Mouse (Mus musculus): Measurements from ENCODE around the gene Ppp2r5c.

Ppp2r5c gene

DNA sequence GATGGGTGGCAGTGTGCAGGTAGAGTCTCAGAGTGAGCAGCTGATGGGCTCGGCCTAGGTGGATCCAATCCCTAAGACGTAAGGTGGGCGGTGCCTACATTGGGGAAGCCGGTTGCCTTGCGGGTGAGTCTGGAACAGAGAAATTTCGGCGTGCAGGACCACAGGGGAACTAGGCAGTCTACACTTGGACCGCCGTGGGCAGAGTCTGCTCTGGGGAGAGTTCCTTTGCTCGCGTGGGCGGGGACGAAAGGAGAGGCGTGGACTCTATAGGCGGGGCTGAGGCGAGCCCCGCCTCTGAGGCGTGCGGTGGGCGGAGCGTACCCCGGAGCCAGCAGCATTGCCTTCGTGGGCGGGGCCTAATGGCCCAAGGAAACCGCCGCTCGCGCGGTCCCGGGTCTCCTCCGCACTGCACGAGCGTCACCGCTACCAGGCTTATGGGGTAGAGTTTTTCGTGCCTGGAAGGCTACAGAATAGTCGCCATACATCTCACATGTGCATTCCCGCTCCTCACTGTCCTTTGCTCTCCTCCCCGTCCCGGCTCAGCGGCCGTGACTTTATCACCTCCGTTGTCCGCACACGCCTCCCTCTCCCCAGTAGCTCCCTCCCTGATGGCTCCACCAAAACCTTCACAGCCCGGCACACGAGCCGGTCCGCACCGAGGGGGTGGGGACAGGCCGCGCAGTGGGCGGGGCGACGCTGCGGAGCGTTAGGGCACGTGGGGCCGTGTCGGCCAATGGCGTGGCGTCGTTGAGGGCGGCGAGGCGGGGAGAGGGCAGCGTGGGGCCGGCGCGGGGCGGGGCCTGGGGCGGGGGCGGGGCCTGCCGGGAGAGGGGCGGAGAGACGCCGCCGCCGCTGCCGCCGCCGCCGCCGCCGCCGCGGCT lies at the start of gene Ppp2r5c:
TSS of gene Ppp2r5c (plus strand) at position 831 of the 881 bp plus-strand sequence.
- peak; percentile 88 to 94 for DNase-seq (ENCODE audit: low spot score in 2 of 2)

DNA sequence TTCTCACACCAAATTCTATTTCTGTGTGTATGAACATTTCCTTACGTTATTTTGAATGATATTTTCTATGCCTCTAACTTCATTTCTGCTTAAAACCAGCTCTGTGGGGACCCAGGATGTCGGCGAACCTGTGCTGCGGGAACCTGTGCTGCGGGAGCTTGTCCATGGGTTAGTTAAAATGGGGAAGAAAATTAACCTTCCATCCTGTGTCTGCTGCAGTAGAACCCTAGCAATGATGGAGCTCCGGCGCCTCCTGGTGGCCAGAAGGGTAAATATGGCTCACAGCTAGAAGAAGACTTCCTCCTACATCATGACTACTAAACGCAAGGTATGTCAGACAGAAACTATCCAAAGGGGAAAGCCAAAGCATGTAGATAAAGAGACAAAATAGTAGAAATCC lies 48.6 kb upstream of the Ppp2r5c start:
- peak in 1 of 2 experiments; percentile 84 for DNase-seq (ENCODE audit: low spot score in 2 of 2)

DNA sequence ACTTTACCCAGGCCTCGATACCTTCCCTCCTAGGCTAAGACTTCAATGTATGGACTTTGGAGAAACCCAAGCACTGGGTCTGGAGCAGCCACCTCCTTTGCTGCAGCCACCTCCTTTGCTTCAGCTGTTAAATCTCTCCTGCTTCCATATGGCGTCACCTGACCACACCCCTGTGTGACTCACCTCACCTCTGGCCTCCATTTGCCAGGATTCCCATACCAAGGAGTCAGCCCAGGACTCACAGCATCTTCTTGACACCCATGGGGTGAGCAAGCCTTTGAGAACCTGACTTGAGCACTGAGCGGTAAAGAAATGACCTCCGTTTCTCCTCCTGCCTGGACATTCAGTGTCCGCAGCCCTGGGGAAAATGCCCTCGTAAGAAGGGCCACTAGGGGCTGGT lies 47.8 kb upstream of the Ppp2r5c start:
- DNase-seq (ENCODE audit: low spot score in 2 of 2) = no peak

DNA sequence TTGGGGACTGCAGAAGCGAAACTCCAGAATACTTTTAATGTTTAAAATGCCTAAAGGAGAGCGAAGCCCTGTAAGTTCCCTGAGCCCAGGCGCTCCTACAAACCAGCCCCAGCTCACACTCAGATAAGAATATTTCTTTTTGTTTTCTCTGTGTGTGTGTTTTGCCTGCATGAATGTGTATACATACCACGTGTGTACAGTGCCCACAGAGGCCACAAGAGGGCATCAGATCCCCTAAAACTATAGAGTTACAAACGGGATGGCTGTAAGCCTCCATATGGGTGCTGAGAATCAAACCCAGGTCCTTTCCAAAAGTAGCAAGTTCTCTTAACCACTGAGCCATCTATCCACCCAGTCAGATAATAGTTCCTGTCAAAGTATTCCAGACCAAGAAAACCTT lies 46.0 kb upstream of the Ppp2r5c start:
- DNase-seq (ENCODE audit: low spot score in 2 of 2) = no peak

DNA sequence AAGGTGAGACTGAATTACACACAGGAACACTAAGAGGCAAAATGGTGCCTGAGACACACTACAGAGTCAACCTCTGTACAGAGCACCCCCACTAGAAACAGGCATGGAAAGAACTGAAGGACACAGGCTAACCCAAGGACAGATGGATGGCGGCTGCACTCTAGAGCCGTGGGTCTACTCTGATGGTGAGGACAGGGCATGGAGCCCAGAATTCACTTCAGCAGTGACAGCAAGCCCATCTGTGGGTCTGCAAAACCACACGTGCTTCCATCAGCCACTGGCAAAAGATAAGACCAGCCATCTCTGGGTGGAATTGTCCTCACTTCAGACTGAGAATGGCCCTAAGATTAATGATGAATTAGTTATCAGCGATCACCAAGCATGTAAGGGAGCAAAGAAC lies 45.0 kb upstream of the Ppp2r5c start:
- no peak for DNase-seq (ENCODE audit: low spot score in 2 of 2)

DNA sequence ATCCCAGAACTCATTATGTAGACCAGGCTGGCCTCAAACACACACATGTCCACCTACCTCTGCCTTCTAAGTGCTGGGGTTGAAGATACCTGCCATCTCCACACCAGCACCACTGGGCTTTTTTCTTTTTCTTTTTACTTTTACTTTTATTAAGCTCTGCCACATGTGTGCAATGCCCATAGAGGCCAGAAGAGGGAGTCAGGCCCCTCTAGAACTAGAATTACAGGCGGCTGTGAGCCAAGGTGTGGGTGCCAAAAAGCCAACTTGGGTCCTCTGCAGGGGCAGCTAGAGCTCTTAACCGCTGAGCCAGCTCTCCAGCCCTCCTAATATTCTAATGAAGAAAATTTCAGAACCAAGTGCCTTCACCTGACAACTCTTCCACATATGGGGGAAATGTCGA lies 30.7 kb upstream of the Ppp2r5c start:
- DNase-seq (ENCODE audit: low spot score in 2 of 2) = no peak

DNA sequence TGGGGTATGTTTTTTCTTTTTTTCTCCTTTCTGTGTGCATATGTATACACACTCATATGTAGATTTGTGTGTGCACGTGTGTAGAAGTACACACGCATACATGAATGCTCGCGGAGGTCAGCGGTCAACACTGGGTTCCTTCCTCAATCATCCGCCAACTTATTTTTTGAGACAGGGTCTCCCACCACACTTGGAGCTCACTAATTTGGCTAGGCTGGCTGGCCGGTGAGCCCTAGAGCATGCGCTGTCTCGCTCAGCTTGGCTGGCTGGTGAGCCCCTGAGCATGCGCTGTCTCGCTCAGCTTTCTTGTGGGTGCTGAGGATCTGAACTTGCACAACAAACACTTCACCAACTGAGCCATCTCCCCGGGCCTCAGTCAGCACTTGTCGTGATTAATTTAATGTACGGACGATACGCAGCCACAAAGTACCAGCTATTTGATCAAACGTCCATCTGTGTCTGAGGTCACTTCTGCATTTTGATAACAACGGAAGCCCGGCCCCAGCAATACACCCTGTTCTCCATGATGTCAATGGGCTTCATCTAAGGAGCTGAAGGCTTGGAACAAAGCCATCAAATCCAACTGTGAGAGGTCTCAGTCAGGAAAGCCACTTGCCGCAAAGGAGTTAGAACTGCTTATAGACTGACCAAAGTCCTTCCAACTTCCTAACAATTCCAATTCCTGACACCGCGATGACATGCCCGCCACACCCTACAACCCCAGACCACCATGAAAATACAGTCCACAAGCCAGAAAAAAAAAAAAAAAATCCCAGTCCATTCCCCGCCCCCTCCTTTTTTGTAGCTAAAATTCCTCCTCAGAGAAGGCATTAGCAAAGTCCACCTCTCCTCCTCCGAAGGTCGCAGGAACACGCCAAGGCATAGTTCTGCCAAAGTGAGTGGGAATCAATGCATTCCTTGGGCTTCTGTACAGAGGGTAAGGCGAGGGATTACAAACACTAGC lies 29.6 kb upstream of the Ppp2r5c start:
- no peak for DNase-seq (ENCODE audit: low spot score in 2 of 2)

DNA sequence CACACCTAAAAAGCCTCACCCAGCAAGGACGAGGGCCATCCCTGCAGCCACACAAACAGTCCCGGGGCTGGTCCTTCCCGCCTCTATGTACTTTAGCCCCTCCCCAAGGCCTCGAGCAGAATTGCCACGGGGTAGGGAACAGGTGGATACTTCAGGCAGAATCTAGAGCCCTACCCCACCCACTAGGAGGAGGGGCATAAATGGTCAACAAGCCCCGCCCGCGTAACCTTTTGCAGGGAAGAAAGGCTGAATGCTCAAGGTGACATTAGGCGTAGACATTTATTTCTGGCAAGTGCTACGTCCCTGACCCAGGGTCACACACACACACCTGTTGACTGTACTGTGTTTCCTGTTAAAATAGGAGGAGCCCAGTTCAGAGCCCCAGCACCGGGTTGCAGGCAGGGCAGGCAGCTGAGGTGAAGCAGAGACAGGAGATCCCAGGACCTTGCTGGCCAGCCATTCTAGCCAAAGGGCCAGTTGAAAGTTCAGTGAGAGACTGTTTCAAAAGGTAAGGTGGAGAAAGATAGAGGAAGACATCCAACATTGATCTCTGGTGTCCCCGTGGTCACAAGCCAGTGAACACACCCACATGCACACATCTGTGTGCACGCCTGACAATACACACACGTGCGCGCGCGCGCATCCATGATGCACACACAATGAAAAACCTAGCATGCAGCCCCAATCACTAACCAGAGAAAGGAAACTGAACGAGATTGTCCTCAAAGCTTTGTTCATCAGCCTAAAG lies 28.8 kb upstream of the Ppp2r5c start:
- DNase-seq (ENCODE audit: low spot score in 2 of 2) = no peak

DNA sequence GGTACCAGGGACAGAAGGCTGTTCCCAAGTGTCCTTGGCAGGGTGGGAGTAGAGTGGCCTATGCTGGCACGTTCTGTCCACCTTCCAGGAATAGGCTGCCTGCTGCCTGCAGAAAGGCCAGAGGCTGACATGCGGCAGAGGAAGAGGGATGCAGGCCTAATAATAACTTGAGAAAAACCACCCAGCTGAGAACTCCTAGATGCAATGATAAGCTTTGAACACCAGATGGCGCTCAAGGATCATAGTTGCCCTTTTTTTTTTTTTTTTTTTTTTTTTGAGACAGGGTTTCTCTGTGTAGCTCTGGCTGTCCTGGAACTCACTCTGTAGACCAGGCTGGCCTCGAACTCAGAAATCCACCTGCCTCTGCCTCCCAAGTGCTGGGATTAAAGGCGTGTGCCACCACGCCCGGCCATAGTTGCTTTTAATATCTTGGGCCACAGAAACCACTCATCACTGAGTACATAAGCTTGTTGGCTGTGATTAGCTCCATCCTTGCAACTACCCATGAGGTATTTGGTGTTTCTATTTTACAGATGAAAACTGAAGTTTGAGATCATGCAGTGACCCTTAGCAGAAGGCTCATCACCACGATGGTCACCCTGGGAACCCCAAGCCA lies 28.1 kb upstream of the Ppp2r5c start:
- no peak for DNase-seq (ENCODE audit: low spot score in 2 of 2)

DNA sequence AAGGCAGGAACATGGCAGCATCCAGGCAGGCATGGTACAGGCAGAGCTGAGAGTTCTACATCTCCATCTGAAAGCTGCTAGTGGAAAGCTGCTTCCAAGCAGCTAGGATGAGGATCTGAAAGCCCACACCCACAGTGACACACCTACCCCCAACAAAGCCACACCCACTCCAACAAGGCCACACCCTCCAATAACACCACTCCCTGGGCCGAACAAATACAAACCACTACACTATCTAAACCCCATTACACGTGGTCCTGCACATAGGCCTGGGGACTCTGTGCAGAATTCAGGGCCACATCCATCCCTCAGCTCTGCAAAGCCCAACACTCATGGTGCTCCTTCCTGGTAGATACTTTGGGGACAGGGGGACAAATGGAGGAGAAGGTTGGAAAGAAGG lies 27.0 kb upstream of the Ppp2r5c start:
- no peak for DNase-seq (ENCODE audit: low spot score in 2 of 2)

DNA sequence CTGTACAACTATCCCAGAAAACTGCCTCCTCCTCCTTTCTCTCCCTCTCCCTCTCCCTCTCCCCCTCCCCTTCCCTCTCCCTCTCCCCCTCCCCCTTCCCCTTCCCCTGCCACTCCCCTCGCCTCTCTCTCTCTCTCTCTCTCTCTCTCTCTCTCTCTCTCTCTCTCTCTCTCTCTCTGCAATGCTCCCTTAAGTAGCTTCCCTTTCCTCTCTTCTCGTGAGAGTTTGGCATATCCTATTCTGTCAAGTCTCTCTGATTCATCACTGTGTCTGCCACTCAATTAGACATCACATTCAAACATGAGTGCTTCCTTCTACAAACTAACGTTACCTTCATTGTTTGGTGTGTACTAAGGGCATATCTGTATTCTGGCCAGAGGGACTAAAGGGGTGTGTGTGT lies 25.6 kb upstream of the Ppp2r5c start:
- DNase-seq (ENCODE audit: low spot score in 2 of 2) = no peak

DNA sequence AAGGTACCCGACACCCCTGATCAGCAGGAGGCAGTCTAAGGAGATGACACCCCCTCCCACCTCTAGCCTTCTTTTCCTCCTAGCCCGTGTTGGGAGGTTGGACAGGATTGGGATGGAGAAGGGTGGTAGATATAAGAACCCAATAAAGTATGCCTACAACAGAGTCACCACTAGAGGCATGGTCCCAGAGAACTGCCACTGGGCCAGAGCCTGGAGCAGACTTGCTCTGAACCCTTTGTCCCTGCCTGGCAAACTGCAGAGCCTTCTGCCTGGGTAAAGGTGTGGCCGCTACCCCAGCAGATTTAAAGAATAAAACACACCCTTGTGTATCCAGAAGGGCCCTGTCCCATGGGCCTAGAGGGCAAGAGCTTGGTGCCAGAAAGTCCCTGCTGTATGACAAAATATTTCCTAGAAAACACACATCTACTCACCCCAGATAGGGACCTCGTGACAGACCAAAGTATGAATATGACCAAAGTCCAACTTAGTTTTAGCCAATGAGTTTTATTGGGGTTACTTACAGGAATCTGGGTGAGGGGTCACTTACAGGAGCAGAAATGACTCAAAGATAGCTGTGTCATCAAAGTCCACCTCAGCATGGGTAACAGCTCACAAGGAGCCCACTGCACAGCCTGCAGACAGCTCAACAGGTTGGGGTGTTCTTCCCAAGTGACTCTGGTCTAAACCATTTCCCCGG lies 22.8 kb upstream of the Ppp2r5c start:
- no peak for DNase-seq (ENCODE audit: low spot score in 2 of 2)

DNA sequence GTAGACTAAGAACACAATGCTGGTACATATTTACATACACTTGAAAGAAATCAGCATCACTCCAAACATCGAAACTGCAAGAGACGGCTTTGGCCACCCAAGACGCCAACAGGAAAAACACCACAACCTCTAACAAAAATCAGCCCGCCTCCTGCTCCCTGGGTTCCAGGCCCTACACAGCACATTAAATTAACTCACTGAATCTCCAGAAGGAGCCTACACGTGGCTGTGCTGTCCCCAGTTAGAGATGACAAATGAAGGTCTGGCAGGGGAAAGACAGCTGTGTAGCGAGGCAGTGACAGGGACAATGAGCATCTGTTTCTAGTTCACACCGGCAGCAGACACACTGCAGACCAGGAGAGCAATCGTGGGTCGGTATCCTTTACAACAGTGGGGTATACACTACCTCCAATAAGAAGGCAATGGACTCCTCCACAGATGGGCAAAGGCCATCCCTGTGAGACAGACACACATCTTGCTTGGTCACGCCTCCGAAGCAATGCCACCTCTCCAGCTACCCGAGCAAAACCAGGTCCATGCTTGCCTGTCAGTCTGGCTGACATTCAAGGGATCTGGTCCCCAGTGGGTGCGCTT lies 20.4 kb upstream of the Ppp2r5c start:
- DNase-seq (ENCODE audit: low spot score in 2 of 2) = no peak

DNA sequence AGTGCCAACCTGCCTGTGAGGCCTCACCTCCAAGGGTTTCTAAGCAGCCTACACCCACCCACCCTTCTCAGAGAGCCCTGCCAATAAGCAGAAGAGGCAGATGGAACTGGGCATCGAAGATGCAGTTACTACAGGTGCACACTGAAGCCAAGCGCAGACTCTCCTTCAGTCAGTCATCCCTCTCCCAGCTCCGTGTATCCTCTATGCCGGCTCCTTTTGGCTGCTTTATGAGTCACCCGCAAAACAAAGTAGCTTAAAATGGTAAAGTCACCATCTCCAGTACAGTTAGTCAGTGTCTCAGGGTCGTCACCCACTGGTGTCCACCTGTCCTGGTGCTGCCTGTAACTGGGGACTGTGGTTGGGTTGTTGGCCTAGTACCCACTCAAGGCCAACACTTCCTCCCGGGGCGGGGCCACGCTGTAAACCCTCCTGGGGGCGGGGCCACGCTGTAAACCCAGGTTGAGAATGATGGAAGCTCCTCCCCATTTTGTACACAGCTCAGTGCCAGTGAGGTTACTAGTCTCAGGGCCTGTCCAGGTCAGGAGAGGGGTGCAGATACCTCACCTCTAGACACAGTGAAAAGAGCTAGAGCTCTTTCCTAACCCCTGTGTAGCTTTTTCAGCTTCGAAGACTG lies 17.5 kb upstream of the Ppp2r5c start:
- DNase-seq (ENCODE audit: low spot score in 2 of 2) = no peak

DNA sequence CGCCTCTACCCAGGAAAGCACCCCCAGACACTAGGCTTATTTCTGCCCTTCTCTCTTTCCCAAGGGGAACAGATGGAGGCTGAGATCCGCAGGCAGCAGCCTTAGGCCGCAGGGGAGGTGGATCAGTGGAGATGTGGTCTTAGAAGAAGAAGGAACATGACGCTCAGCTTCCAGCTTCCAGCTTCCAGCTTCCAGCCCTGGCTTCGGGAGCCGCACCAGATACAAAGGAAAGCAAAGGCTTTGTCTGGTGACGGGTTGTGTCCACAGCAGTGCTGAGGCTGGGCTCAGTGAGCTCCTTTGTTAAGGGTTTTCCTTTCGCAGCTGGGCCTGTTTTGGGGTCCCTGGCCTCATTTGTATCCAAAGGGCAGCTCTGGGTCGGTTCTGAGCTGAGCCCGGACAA lies 16.9 kb upstream of the Ppp2r5c start:
- DNase-seq (ENCODE audit: low spot score in 2 of 2) = no peak

DNA sequence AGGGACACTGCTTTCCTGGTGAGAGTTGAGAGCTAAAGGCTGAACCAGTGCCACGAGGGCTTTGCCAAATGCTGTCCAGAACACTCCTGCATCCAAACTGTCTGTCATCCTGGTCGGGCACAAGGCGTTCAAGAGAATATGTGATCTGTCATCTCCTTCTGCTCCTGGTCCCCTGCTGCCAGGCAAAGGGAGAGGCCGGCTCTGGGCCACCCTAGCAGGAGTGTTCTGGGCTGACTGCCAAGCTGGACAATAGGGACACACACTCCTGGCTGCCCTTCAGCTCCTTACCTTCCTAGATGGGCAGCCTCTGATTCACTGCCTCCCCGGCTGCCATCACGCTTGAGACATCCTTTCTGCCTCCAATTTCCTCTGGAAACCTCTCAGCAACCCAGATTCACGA lies 15.1 kb upstream of the Ppp2r5c start:
- DNase-seq (ENCODE audit: low spot score in 2 of 2) = no peak

DNA sequence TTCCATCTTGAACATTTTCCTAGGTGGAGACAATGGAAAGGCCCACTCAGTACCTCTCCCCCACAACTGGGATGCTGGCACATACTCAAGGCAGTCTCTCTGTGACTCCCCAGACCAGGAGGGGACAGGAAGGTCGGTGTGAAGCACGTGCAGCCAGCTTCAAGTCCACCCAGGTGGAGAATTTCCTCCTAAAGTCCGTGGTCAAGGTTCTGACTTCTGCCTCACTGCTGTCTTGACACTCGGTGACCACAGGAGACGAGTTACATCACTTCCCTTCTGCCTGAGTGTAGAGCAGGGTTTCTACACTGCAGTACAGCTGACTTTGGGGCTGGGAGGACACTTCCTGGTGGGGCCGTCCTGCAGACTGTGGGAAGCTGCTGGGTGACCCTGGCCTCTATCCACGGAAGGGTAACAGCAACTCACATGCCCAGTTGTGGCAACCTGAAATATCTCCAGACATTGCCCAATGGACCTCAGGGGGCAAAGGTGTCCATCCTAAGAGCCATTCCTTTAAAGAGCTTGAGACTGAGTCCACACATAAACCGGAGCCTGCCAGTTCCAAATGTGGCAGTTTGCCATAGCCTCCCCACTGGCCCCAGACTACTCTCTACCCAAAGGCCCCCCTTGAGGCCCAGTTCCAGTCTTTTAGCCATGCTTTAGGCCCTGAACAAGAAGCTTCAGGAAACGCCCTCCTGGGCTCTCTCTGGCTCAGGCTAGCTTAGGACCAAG lies 10.1 kb upstream of the Ppp2r5c start:
- DNase-seq (ENCODE audit: low spot score in 2 of 2) = no peak

DNA sequence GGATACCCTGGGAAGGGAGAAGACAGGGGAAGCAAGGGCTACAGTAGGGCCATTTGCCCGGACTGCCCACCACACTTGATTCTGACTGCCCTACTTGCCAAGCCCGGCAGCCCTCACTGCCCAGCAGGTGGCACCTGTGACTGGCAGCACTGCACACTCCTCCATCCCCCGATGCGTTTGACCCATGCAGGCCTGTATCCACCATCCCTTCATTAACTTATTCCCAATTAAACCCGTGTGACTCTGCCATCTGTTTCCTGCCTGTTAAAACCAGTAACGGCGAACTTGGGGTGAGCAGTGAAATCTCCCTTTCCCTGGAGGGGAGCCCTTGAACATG lies 9.6 kb upstream of the Ppp2r5c start:
- no peak for DNase-seq (ENCODE audit: low spot score in 2 of 2)

DNA sequence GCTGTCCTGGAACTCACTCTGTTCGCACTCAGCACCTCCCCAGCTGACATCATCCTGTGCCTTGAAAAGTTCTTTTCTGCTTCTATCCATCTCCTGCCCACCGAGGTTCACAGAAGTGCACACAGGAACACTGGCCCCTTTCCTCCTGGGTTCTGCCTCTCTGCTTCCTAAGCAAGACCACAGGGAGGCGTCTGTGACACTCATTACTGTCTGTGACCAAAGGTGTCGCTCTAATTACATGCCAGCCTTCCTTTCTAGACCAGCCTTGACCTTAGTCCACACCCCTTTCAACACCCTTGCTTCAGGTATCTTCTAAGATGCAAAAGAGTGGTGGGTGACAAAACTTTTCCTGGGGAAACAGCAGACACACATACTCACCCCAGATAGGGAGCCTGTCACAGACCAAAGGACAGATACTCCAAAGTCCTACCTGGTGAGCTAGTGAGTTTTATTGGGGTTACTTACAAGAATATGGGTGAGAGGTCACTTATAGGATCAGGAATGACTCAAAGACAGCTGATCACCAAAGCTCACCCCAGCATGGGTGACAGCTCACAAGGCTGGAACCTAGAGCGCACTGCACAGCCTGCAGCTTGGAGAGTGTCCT lies 8.4 kb upstream of the Ppp2r5c start:
- DNase-seq (ENCODE audit: low spot score in 2 of 2) = no peak
